Mouse (Mus musculus): ENCODE results near the gene Plin3.

Plin3 gene

DNA sequence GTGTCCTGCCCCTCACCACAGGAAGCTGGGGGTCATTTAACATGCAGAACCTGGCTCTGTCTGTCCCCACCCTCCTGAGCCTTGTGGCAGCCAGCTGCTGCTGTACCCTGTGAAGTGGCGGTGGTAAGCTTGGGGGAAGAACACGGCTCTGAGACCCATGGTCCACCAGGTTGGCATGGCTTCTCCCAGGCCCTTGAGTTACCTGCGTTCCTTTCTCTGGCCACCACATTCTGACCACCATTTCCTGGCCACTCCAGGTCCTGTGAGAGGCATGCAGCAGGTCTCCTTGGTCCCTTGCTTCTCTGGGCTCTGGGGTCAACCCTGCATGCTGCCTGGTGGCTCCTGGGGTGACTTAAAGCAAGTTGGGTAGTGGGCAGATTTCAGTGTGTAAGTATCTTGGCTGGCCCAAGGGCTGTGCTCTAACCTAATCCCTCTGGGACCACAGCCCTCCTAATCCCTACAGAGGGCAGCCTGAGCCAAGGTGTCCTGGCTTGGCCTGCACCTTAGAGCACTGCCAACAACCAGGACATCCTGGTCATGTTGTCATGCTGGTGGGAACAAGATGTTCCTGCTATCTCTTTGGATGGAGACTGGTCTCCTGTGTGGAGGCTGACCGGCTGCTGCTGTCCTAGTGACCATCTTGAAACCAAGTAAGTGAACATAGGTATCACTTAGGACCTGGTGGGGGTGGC, at the start of gene Plin3:
Plin3 (minus strand) TSS at position 343 of the 692 bp plus-strand sequence.
- in situ Hi-C loops (cut with MboI, MseI): no loop called here

DNA sequence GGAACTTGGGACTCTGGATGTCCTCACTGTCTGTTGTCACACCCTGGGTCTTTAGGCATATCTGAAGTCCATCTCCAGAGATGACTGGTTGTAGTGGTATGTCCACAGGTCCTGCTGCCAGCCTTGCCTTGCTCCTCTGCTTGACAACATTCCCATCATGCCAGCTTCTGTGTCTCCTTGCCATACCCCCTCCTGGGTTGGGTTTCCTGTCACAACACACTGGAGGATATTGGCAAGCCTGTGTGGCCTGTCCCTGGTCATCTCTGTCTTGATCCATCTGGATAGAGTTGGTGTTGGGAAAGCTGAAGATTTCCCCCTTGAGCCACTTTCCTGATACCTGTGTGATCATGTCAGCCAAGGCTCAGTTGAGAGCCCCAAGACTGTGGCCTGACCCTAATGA, 48.0 kb upstream of the Plin3 start:
- in situ Hi-C loops (cut with MboI, MseI): no loop called here

- in situ Hi-C loops (cut with MboI, MseI): no loop called here
These were observed 46.2 kb upstream of the Plin3 start for GRCm38 (mm10) chr17:56338909-56339308.

DNA sequence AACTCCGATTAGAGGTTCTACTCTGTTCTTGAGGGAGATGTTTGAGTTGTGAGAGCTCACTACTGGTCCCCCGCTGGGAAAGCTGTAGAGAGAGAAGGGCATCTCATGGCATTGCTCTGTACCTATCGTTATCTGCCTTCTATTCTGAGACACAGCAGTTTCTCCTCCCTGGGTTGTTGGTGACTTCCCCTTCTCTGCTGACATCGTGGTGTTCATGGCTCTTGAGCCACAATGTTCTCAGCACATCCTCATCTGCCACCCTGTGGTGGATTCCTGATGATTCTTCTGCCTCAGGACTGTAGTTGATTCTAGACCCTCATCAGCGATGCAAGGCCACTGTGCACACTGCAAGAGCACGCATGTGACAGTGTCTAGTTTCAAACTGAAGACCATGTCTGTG, 45.1 kb upstream of the Plin3 start:
- in situ Hi-C loops (cut with MboI, MseI): no loop called here

DNA sequence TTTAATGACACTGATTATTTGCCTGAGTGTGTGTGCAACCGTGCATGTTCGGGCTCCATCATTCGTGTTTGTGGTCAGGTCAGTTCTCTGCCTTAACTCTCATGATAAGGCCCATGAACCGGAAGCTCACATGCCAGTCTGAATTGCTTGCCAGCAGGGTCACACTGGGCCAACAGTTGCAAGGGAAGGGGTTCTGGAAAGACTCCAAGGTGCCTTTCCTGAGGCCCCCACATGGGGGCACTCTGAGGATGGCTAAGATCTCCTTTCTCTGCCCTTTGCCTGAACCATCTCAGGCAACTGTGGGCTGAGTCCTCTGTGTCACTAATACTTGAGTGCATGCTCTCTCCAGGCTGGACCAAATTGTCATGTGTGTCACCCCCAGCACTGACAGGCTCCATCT, 44.5 kb upstream of the Plin3 start:
- in situ Hi-C loops (cut with MboI, MseI): no loop called here

- in situ Hi-C loops (cut with MboI, MseI): no loop called here
These were observed 40.3 kb upstream of the Plin3 start for GRCm38 (mm10) chr17:56332987-56333386.

DNA sequence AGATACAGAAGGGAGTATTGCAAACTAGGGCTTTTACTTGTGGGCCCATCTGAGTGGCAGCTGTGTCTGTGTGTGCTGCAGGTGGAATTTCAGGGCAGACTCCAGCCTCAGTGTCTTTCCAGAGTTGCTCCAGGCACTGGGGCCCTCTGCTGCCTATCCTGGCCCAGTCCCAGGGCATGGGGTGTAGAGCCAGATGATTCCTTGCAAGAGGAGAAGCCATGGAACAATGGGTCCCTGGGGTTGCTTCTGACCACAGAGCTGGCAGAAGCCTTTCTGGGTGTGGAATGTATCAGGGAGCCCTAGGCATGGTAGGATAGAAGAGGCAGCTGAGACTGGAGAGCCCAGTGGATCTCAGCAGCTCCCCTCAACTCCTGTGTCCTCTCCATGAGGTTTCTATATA, 38.6 kb upstream of the Plin3 start:
- in situ Hi-C loops (cut with MboI, MseI): no loop called here

DNA sequence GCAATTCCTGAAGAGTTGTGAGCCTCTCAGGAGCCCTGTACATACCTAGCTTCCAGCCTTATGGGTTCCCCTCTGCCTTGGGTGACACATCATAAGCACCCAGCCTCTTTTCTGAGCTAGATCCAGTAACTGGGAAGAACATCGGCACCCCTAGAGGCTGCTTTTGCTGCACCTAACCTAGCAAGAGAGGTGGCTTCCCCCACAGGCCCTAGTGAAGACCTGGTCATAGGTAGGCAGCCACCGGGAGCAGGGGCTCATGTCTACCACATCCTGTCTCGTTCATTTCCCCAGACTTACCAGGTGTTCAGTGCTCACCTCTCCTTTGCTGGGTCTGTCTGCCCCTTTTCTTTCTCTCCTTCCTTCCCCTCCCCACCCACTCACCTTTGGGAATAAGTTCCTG, 37.7 kb upstream of the Plin3 start:
- in situ Hi-C loops (cut with MboI, MseI): no loop called here

GRCm38 (mm10) chr17:56329267-56329666, 36.6 kb upstream of the Plin3 start:
- in situ Hi-C loops (cut with MboI, MseI): no loop called here

- in situ Hi-C loops (cut with MboI, MseI): no loop called here
These were observed 33.8 kb upstream of the Plin3 start for GRCm38 (mm10) chr17:56326153-56327147.

DNA sequence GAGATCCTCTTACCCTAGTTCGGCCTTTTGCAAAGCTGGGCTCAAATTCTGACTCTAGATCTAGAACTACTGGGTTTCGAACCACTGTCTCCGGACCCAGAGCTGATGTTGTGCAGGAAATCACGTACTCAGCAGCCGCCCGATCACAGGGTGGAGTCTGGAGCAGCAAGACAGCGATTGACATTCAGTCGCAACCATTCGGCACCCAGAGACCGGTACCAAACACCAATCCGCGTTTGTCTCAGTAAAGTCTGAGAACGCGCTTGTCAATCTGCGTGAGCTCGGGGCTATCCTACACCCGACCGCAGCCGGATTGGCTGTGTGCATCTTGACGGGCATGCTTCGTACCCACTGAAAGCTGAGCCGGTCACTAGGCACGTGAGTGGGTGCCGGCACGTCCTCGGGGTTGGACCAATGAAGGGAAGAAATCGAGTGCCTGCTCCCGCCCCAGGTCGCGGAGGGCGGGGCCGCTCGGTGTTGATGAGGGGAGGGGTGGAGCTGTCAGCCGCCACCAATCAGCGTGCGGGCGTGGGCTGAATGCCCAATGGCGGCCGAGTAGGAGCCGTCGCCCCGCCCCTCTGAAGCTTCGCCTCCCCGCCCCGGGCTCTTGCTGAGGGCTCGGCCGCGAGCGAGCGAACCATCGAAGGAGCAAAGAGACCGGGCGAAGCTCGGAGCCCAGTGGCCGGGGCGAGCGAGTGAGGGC, 32.9 kb upstream of the Plin3 start, which contains the start of gene Kdm4b:
Kdm4b (plus strand) TSS at position 613 of the 703 bp plus-strand sequence.
- in situ Hi-C loops (cut with MboI, MseI): no loop called here

DNA sequence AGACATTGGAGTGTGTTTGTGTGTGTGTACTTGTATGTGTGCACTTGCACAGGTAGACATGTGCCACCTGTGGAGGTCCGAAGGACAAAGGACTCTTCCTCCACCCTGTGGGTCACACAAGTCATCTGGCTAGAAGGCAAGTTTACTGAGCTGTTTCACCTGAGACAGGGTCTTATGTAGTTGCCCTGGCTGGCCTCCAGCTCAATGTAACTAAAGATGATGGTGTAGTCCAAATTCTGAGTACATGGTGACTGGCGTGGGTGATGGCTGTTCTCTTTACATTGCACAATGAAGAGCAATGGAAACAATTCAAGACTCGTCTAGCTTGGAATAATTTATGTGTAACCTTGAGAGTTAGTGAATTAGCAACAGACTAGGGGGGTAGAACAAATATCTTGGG, 31.7 kb upstream of the Plin3 start:
- in situ Hi-C loops (cut with MboI, MseI): no loop called here

DNA sequence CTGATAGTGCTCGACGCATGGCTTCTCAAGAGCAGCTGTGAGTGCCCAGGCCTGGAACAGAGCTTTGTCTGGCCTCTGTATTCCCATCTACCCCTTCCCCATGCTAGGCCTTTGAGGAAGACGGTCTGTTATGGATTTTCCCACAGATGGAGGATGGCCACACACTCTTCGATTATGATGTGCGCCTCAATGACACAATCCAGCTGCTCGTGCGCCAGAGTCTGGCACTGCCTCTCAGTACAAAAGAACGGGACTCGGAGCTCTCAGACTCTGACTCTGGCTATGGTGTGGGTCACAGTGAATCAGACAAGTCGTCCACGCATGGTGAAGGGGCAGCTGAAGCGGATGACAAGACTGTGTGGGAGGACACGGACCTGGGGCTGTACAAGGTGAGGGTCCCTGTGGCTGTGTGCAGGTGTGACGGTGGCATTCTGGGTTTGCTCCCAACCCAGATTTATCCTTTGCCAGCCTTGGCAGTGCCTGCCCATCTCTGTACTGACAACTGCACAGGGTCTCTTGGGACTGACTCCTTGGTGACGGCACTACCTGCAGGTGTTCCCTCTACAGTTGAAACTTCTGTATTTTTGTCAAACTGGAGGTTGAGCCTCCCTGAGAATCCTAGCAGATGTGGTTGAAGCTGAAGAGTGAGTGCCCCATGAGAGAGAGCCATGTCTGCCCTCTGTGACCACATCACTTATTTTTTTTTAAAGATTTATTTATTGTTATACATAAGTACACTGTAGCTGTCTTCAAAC, 16.7 kb upstream of the Plin3 start:
- in situ Hi-C loops (cut with MboI, MseI): no loop called here

DNA sequence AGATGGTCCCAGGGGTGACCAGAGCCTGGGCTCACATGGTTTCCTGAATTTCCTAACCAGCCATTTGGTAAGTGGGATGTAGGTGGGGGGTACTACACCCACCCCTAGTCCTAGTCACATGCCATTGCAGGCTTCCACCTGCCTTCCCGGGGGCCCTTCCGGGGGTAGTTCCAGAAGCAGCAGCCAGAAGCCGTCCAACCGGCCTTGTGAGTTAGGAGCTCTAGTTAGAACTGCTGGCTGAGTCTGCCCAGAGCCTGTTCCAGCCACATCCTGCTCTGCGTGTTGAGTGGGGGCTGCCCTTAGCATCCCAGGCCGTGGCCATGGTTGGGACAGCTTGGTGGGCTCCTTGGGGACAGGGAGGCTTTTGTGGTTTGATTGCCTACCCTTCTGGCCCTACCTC, 15.4 kb upstream of the Plin3 start:
- in situ Hi-C loops (cut with MboI, MseI): no loop called here

DNA sequence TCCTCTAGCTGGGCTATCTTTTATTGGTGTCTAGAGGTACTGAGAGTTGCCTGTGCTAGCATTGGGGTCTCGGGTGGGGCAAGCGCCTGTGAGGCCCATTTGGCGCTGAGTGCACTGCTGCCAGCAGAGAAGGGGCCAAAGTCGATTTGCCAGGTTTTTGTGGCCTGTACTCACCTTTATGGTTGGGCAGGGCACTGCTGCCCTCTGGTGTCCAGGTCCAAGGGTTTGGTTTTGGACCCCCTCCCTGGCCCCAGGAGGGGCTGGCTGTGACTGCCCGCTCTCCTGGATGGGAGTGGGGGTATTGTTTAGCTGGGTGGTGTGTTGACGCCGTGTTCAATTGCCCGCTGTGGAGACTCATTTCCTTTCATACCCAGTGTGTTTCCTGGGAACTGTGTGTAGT, 13.2 kb upstream of the Plin3 start:
- in situ Hi-C loops (cut with MboI, MseI): no loop called here

DNA sequence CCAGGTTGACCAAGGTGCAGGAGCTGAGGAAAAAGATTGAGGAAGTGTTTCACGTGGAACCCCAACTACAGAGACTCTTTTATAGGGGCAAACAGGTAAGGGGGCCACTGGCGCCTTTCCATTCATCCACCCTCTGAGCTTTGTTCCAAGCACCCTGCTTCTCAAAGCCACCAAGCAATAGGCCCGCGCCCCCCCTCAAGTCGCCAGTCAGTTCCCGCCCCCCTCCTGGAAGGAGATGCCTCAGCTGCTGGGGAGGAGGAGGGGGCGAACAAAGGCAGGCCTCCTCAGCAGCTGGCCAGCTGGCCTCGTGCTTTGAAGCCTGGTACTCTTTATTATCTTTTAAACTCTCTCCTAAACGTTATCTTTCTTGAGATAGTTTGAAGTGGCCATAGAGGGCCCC, 12.5 kb upstream of the Plin3 start:
- in situ Hi-C loops (cut with MboI, MseI): no loop called here

- in situ Hi-C loops (cut with MboI, MseI): no loop called here
These were observed 12.0 kb upstream of the Plin3 start for GRCm38 (mm10) chr17:56304718-56305117.

GRCm38 (mm10) chr17:56303847-56304586, 11.3 kb upstream of the Plin3 start:
- in situ Hi-C loops (cut with MboI, MseI): no loop called here

- in situ Hi-C loops (cut with MboI, MseI): no loop called here
These were observed 10.6 kb upstream of the Plin3 start, which contains the start of gene Uhrf1 for GRCm38 (mm10) chr17:56303160-56303846. TSS of gene Uhrf1 (plus strand) at chr17:56303321.
